Mouse (Mus musculus): Measurements from ENCODE around the gene Aven.
A peak's percentile ranks its signal among the peaks of the same experiment; 100 is the strongest.

Aven gene

GRCm38 (mm10) chr2:112557453-112557852 lies 64.7 kb downstream of the Aven start:
- DNase-seq, result no peak

- DNase-seq, result no peak
These were observed 68.8 kb downstream of the Aven start for GRCm38 (mm10) chr2:112561549-112561948.

- DNase-seq, result no peak
These were observed 72.3 kb downstream of the Aven start for GRCm38 (mm10) chr2:112565060-112565459.

GRCm38 (mm10) chr2:112566290-112567085 lies 73.7 kb downstream of the Aven start:
- DNase-seq, result no peak

- DNase-seq, result peak; percentile 19
These were observed 75.0 kb downstream of the Aven start for GRCm38 (mm10) chr2:112567786-112568185.

- no peak for DNase-seq
These were observed 98.2 kb downstream of the Aven start for GRCm38 (mm10) chr2:112590985-112591384.

- peak; percentile 83 for DNase-seq
These were observed 98.7 kb downstream of the Aven start for GRCm38 (mm10) chr2:112591451-112591871.

GRCm38 (mm10) chr2:112593322-112593721 lies 100.6 kb downstream of the Aven start:
- no peak for DNase-seq

GRCm38 (mm10) chr2:112593781-112594180 lies 101.0 kb downstream of the Aven start:
- DNase-seq, result no peak

- DNase-seq, result no peak
These were observed 103.0 kb downstream of the Aven start for GRCm38 (mm10) chr2:112595807-112596206.

- no peak for DNase-seq
These were observed 103.7 kb downstream of the Aven start for GRCm38 (mm10) chr2:112596415-112596814.

GRCm38 (mm10) chr2:112597064-112597463 lies 104.3 kb downstream of the Aven start:
- no peak for DNase-seq

GRCm38 (mm10) chr2:112600222-112600621 lies 107.5 kb downstream of the Aven start:
- DNase-seq, result no peak

GRCm38 (mm10) chr2:112602487-112602886 lies 109.7 kb downstream of the Aven start:
- DNase-seq, result no peak

GRCm38 (mm10) chr2:112606536-112606935 lies 113.8 kb downstream of the Aven start:
- DNase-seq, result no peak

GRCm38 (mm10) chr2:112612628-112613027 lies 119.9 kb downstream of the Aven start:
- no peak for DNase-seq

- no peak for DNase-seq
These were observed 121.6 kb downstream of the Aven start for GRCm38 (mm10) chr2:112614375-112614774.

GRCm38 (mm10) chr2:112617206-112617605 lies 124.4 kb downstream of the Aven start:
- no peak for DNase-seq

GRCm38 (mm10) chr2:112625156-112625555 lies 132.4 kb downstream of the Aven start:
- no peak for DNase-seq

GRCm38 (mm10) chr2:112630669-112631068 lies 137.9 kb downstream of the Aven start:
- DNase-seq, result no peak

- no peak for DNase-seq
These were observed 139.8 kb downstream of the Aven start for GRCm38 (mm10) chr2:112632536-112632935.

- DNase-seq, result peak; percentile 86
These were observed 144.4 kb downstream of the Aven start for GRCm38 (mm10) chr2:112637206-112637605.

- no peak for DNase-seq
These were observed 161.1 kb downstream of the Aven start for GRCm38 (mm10) chr2:112653836-112654235.

- DNase-seq, result no peak
These were observed 163.4 kb downstream of the Aven start for GRCm38 (mm10) chr2:112656131-112656530.

GRCm38 (mm10) chr2:112669461-112669860 lies 176.7 kb downstream of the Aven start:
- DNase-seq, result no peak

Measured in cerebellum, adult 9-11 months (tissue).